Mouse (Mus musculus): ENCODE data around the gene Hivep2.

Gene Hivep2

GRCm38 (mm10) chr10:14019198-14019597 lies 53.3 kb downstream of the Hivep2 start:
- DNase-seq (ENCODE audit: extremely low read depth, low read depth) = no peak

GRCm38 (mm10) chr10:14020253-14020652 lies 54.4 kb downstream of the Hivep2 start:
- no peak for DNase-seq (ENCODE audit: extremely low read depth, low read depth)

DNA sequence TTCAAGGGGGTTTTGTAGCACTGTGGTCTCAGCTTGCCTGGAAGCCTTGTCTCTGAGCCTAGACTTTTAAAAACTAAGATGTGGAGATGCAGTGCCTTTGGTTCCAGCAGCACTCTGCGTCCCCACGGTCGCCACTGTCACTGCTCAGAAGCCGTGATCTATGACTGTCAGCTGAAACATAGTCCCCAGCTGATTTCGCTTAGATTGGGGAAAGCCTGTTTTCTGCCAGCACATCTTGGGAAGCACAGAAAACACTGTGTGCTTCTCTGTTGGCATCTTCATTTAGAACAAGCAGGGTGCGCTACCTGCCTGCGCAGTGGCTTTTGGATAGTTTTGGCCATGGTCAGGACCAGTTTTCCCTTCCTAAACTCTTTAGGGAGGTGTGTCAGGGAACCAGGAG lies 59.1 kb downstream of the Hivep2 start:
- no peak for DNase-seq (ENCODE audit: extremely low read depth, low read depth)

DNA sequence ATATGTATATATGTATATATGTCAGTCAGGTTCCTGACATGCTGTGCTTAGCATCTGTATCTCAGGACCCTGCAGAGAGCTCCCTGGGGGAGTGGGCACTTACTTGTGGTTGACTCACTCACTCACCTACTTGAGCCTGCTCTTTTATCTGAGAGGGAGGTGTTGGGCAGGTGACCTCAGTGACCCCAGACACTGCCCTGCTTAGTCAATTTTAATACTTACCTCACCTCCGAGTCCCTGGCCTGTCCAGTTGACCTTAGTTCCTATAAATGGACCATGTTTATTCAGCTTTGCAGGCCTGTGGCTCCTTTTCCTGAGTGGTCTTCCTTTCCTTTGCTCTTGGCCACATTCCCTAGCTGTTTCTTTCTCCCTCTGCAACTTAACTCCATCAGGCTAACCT lies 61.9 kb downstream of the Hivep2 start:
- DNase-seq (ENCODE audit: extremely low read depth, low read depth) = no peak

DNA sequence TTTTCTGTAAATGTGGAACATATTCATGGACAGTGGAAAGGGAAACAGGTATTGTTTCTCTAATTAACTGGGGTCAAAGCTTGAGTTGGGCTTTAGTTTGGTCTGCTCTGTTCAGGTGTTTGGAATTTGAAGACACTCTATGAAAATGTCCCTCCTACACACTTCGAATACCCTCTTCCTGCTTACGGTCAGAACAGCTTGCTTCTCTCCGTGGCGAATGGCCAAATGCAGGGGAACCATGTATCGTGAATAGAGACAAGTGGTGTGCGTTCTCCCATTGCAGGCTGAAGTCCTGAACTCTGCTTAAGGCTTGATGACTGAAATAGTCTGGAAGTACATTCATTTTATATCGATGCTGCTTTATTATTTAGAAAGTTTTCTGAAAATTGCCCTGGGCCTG lies 63.1 kb downstream of the Hivep2 start:
- DNase-seq (ENCODE audit: extremely low read depth, low read depth) = no peak

DNA sequence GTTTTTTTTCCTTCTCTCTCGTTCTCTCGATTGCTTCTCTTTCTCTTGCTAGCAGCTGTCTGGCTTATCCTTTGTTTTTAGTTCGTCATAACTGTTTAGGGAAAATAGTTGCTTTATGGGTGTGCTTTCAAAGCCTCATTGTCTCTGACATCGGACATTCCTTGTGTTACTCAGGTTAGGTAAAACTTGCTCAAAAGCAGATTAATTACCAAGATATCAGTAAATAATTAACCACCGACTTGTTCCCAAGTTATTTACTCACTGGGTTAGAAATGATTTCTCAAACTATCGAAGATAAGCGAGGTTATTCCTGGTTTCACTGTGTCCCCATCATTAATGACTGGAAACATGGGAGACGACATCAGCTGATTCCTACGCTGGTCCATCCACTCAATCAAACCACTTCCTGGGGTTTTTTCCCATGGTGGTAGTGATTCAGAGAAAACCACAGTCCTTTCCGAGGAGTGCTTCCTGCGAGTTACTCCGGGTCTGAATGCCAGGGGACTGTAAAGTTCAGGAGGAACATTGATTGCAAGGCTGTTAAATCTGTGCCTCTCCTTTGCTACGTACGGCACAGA lies 64.7 kb downstream of the Hivep2 start:
- no peak for DNase-seq (ENCODE audit: extremely low read depth, low read depth)

DNA sequence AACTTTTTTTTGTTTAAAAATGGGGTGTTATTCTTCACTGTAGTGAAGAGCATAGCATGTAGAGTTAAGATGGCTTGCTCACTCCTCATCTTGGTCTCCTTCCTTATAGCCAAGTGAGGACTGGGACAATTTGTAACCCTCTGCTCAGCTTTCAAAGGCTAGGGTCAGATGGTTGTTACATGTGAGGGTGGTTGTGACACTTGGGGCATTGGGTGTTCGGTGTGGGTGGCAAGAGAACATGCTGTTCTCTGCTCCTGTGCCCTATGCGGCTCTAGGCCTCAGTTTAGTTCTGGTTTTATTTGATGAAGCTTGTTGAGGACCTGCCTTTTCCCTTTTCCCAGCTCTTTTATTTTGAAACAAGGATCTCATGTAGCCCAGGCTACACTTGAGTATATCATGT lies 66.7 kb downstream of the Hivep2 start:
- DNase-seq (ENCODE audit: extremely low read depth, low read depth) = no peak

GRCm38 (mm10) chr10:14034046-14034445 lies 68.2 kb downstream of the Hivep2 start:
- no peak for DNase-seq (ENCODE audit: extremely low read depth, low read depth)

GRCm38 (mm10) chr10:14034790-14035189 lies 68.9 kb downstream of the Hivep2 start:
- no peak for DNase-seq (ENCODE audit: extremely low read depth, low read depth)

GRCm38 (mm10) chr10:14035607-14036006 lies 69.7 kb downstream of the Hivep2 start:
- no peak for DNase-seq (ENCODE audit: extremely low read depth, low read depth)

GRCm38 (mm10) chr10:14036472-14036871 lies 70.6 kb downstream of the Hivep2 start:
- DNase-seq (ENCODE audit: extremely low read depth, low read depth) = no peak

DNA sequence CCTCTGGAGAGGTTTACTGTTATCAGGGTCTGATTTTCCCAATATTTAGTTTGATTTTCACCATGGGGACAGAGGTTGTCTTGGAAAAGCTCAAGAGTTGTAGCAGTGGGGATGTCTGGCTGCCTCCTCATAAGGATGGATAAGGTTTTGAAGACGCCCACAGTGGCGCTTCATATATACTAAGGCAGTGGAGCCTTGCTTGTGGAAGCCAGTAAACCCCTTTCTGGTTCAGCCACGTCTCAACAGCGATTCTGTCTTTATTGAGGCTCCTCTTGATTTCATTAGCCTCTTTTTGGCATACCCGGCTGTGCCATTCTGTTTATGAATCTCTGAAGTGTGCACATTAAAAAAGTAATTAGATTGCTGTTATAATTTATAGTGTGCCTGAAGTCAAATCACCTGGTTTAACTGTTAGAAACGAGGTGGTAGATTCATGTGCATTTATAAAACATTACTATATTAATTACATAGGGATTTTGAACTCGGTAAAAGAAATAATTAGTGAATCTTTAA lies 72.2 kb downstream of the Hivep2 start:
- no peak for DNase-seq (ENCODE audit: extremely low read depth, low read depth)

DNA sequence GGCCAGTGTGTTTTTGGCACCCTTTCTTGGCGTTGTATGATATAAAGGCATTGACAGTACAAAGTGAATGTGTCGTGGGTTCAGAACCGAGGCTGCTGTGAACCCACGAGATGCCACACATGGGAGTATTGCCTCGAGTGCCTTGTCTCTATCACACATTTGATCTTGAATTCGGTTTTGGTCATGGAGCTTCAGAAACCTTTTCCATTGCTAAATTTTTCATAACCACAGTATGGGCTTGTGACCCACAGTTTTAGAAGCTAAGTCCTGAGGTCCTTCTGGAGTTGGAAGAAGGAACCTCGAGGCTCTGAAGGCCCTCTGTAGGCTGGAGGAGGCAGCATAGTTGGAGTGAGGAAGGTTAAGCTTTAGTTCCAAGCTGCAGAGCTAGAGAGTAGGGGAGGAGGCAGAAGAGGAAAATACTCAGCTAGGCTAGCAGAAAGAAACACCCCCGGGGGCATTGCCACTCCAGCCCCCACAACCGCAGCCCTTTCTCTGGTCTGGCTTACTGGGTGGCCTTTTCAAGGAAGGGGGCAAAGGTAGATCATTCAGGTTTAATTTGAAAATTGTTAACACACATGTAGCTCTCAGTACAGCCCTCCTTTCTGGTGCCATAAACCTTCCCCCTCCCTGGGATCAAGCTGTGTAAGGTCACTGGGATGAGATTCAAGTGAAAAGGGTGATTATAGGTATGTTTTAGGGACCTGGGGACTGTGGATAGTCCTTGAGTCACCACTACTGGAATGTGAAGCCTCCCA lies 75.0 kb downstream of the Hivep2 start:
- no peak for DNase-seq (ENCODE audit: extremely low read depth, low read depth)

- no peak for DNase-seq (ENCODE audit: extremely low read depth, low read depth)
Measured at GRCm38 (mm10) chr10:14041606-14042005, 75.7 kb downstream of the Hivep2 start.

DNA sequence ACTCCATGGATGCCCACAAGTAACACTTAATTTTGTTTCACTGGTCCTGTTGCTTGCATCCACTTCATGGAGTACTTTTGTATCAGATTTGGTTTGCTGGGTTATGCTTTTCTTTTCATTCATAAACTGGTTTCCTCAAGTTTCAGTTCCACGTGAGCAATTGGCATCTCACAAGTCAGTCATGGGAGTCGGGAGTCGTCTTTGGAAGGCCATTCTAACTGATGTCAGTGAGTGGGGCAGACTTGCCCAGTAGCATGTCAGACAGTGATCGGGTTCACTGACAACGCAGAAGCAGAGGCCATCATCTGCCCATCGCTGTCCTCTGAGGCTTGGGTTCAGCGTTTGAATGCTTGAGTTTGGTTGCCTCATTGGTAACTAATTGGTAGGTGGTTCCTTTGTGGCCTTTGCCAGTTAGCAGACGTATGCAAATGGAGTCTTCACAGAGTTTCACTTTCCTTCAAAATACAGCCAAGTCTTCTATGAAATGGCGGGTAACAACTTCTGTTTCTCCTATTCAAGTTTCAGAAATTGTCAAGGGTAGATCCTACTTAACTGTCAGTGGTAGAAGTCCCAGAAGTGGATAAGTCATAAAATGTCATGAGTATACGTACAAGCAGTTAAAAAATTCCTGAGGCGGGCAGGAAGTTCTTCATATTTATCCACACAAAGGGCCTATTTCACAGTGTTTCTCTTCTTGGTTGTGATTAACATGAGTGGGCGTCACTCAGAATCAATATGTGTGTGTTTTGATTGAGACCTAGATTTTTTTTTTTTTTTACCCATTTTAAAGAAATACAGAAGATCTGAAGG lies 76.9 kb downstream of the Hivep2 start:
- DNase-seq (ENCODE audit: extremely low read depth, low read depth) = no peak

- no peak for DNase-seq (ENCODE audit: extremely low read depth, low read depth)
Measured at GRCm38 (mm10) chr10:14043349-14043710, 77.5 kb downstream of the Hivep2 start.

GRCm38 (mm10) chr10:14044046-14044782 lies 78.3 kb downstream of the Hivep2 start:
- DNase-seq (ENCODE audit: extremely low read depth, low read depth) = no peak

- no peak for DNase-seq (ENCODE audit: extremely low read depth, low read depth)
Measured at GRCm38 (mm10) chr10:14044783-14045392, 79.0 kb downstream of the Hivep2 start.

- no peak for DNase-seq (ENCODE audit: extremely low read depth, low read depth)
Measured at GRCm38 (mm10) chr10:14045745-14046144, 79.9 kb downstream of the Hivep2 start.

GRCm38 (mm10) chr10:14046171-14046651 lies 80.3 kb downstream of the Hivep2 start:
- DNase-seq (ENCODE audit: extremely low read depth, low read depth) = no peak

- no peak for DNase-seq (ENCODE audit: extremely low read depth, low read depth)
Measured at GRCm38 (mm10) chr10:14046935-14047334, 81.1 kb downstream of the Hivep2 start.
